Mouse (Mus musculus) kidney, embryonic 14.5 days (tissue): Measurements from ENCODE around the gene Rab42. TPM values are rescaled to one million over a fixed set of nuclear protein-coding genes. Genes with fewer than 3 reads are reported as not detected.

Experiments used
- ATAC-seq: fragments of 200-750 bp; cut with Nextera tagmentation; 2 replicates; pipeline ENCODE4 v1.8.0; 2017; ENCODE audit warnings: moderate number of reproducible peaks, mild to moderate bottlenecking, moderate TSS enrichment, moderate library complexity; ENCODE audit not compliant: low FRiP score, low TSS enrichment
- H3K27ac ChIP-seq: fragments of 300-500 bp; sonication (generic); 2 replicates; pipeline ENCODE4 v1.5.1; 2014; ENCODE audit warnings: low read depth, mild to moderate bottlenecking, low read length, moderate library complexity, mixed read lengths
- H3K27me3 ChIP-seq: fragments of 300-500 bp; sonication (generic); 2 replicates; pipeline ENCODE4 v1.6.1; 2014; ENCODE audit warnings: mild to moderate bottlenecking, low read length; ENCODE audit not compliant: control insufficient read depth, insufficient read depth
- H3K36me3 ChIP-seq: fragments of 300-500 bp; sonication (generic); 2 replicates; pipeline ENCODE4 v1.6.1; 2014; ENCODE audit warnings: low read length, mixed read lengths; ENCODE audit not compliant: control insufficient read depth, insufficient read depth
- H3K4me1 ChIP-seq: fragments of 300-500 bp; sonication (generic); 2 replicates; pipeline ENCODE4 v1.6.1; 2014; ENCODE audit warnings: low read length, mixed read lengths; ENCODE audit not compliant: control insufficient read depth, insufficient read depth
- H3K4me2 ChIP-seq: fragments of 300-500 bp; sonication (generic); replicated peaks from 2 replicates; pipeline ENCODE4 v1.6.1; 2014; ENCODE audit warnings: low read depth, mild to moderate bottlenecking, low read length
- H3K4me3 ChIP-seq: fragments of 300-500 bp; sonication (generic); 2 replicates; pipeline ENCODE4 v1.5.1; 2014; ENCODE audit warnings: mild to moderate bottlenecking, low read length
- H3K9ac ChIP-seq: fragments of 300-500 bp; sonication (generic); 2 replicates; pipeline ENCODE4 v1.6.1; 2014; ENCODE audit warnings: low read depth, mild to moderate bottlenecking, low read length, moderate library complexity
- H3K9me3 ChIP-seq: fragments of 300-500 bp; sonication (generic); 2 replicates; pipeline ENCODE4 v1.6.1; 2016; ENCODE audit warnings: low read length; ENCODE audit not compliant: control insufficient read depth
- WGBS: fragments of 180-500 bp; shearing (Covaris S2); extraction: QIAGEN DNeasy Blood & Tissue Kit; methylation state at CpG from one replicate; pipeline ENCODE4 v1.1.7; 2014; 5-methylcytosine and 5-hydroxymethylcytosine counted together
- polyA plus RNA-seq: library from polyadenylated mRNA; unstranded; fragments of >200 nt; fragmentation: Nextera tagmentation; extraction: Ambion mirVana; gene quantifications from 2 replicates; pipeline ENCODE4 v1.2.1, GENCODE M21; 2014

Gene Rab42
- polyA plus RNA-seq, 1 experiment from 2014 or later: 2.4 TPM

GRCm38 (mm10) chr4:132269740-132270560 is 33.2 kb downstream of the Rab42 start:
- peak; percentile 80 for ATAC-seq

DNA sequence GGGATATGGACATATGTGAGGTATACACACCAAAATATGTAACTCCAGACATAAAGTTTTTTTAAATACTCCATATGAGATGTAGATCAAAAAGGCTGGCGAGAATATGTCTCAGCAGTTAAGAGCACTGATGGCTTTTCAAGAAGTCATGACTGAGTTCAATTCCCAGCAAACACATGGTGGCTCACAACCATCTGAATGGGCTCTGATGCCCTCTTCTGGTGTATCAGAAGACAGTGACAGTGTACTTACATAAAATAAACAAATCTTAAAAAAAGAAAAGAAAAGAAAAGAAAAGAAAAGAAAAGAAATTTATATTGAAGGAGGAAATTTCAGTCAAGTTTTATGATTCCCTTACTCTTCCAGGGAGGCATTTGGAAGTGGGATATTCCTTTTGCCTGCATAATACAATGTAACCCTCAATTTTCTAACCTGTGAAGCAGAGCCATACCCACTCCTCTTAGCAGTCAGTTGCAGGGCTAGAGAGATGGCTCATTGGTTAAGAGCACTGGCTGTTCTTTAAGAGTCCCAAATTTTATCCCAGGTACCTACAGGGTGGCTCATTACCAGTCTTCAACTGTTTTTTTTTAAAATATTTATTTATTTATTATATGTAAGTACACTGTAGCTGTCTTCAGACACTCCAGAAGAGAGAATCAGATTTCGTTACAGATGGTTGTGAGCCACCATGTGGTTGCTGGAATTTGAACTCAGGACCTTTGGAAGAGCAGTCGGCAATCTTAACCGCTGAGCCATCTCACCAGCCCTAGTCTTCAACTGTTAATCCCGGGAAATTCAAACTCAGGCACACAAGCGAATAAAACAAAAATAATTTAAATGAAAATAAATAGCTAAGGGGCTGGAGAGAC is 34.1 kb downstream of the Rab42 start:
- Histone ChIP-seq H3K27me3 (no peaks in the 10 kb centered on the region), H3K9me3 (no peaks in the 10 kb centered on the region), H3K27ac (peak overlapping the region; percentile 37; the same call in 1 of the 2 replicates), H3K4me1 (peaks cover 13% of the 10 kb centered on the region; the same call in 1 of the 2 replicates), H3K9ac (no peak overlapping the region), H3K4me3 (no peak overlapping the region), H3K4me2 (no peak overlapping the region), H3K36me3 (no peaks in the 10 kb centered on the region)
- WGBS: 8% methylated on average over 6 of the region's 6 CpGs
- ATAC-seq: no peak

More at GRCm38 (mm10) chr4:132269740-132270560, 33.2 kb downstream of the Rab42 start:
- H3K4me2 ChIP-seq: peak overlapping the region; percentile 35
- no peaks in the 10 kb centered on the region for H3K36me3 ChIP-seq
- peaks cover 13% of the 10 kb centered on the region; the same call in 1 of the 2 replicates for H3K4me1 ChIP-seq
- H3K9ac ChIP-seq: peak overlapping the region; percentile 65
- H3K27me3 ChIP-seq: no peaks in the 10 kb centered on the region
- H3K9me3 ChIP-seq: no peaks in the 10 kb centered on the region
- peak overlapping the region; percentile 23 for H3K4me3 ChIP-seq
- WGBS: under 1% methylated on average over 35 of the region's 35 CpGs
- peak overlapping the region; percentile 97 for H3K27ac ChIP-seq

DNA sequence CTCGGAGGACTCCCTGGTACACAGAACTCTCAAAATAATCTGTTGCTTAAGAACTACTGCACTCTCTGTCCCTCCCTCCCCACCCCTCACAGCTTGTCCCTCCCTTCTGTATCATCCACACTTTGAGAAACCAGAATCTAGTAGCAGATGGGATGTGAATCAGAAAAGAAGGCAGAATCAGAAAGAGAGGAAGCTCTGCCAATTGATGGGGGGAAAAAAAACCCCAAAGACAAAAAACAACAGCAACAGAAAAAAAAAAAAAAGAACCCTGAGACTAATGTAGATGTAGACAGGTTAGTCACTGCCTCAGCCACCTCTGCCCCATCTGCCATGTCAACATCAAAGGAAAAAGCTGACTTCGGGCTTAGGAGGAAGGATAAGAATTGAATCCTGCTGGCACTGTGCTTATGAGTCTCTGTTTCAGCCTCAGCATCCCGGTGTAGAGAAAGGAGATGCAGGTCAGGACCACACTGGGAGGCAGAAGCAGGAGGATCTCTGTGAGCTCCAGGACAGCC is 36.3 kb downstream of the Rab42 start:
- Histone ChIP-seq H3K27me3 (no peaks in the 10 kb centered on the region), H3K27ac (no peak overlapping the region), H3K9me3 (no peaks in the 10 kb centered on the region), H3K36me3 (no peaks in the 10 kb centered on the region), H3K4me1 (peaks cover 8% of the 10 kb centered on the region; the same call in 1 of the 2 replicates), H3K9ac (no peak overlapping the region), H3K4me3 (no peak overlapping the region), H3K4me2 (no peak overlapping the region)
- 84% methylated on average over 3 of the region's 3 CpGs for WGBS
- no peak for ATAC-seq

GRCm38 (mm10) chr4:132263313-132263712 is 39.9 kb downstream of the Rab42 start:
- Histone ChIP-seq H3K36me3 (no peaks in the 10 kb centered on the region), H3K9ac (no peak overlapping the region), H3K27me3 (no peaks in the 10 kb centered on the region), H3K4me3 (no peak overlapping the region), H3K4me1 (peaks cover 10% of the 10 kb centered on the region), H3K9me3 (no peaks in the 10 kb centered on the region), H3K4me2 (no peak overlapping the region), H3K27ac (no peak overlapping the region)
- no peak for ATAC-seq
- 90% methylated on average over 7 of the region's 7 CpGs for WGBS

DNA sequence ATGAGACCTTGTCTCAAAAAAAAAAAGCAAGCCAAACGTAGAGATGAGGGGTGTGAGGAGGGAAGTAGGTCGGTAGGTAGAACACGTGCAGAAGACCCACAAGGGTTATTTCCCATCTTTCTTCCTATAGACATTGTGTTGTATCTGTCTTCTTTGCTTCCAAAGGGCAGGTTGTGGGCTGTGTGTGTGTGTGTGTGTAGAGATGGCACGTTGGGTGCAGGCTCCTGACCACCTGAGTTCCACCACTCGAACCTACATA is 40.9 kb downstream of the Rab42 start:
- H3K9me3 ChIP-seq: no peaks in the 10 kb centered on the region
- peaks cover 10% of the 10 kb centered on the region for H3K4me1 ChIP-seq
- no peaks in the 10 kb centered on the region for H3K27me3 ChIP-seq
- no peak overlapping the region for H3K9ac ChIP-seq
- no peak for ATAC-seq
- WGBS: 84% methylated on average over 5 of the region's 5 CpGs
- peaks cover 2% of the 10 kb centered on the region; the same call in 1 of the 2 replicates for H3K36me3 ChIP-seq
- H3K4me2 ChIP-seq: no peak overlapping the region
- H3K4me3 ChIP-seq: peak overlapping the region; percentile 83; the same call in 1 of the 2 replicates
- peak overlapping the region; percentile 77; the same call in 1 of the 2 replicates for H3K27ac ChIP-seq

DNA sequence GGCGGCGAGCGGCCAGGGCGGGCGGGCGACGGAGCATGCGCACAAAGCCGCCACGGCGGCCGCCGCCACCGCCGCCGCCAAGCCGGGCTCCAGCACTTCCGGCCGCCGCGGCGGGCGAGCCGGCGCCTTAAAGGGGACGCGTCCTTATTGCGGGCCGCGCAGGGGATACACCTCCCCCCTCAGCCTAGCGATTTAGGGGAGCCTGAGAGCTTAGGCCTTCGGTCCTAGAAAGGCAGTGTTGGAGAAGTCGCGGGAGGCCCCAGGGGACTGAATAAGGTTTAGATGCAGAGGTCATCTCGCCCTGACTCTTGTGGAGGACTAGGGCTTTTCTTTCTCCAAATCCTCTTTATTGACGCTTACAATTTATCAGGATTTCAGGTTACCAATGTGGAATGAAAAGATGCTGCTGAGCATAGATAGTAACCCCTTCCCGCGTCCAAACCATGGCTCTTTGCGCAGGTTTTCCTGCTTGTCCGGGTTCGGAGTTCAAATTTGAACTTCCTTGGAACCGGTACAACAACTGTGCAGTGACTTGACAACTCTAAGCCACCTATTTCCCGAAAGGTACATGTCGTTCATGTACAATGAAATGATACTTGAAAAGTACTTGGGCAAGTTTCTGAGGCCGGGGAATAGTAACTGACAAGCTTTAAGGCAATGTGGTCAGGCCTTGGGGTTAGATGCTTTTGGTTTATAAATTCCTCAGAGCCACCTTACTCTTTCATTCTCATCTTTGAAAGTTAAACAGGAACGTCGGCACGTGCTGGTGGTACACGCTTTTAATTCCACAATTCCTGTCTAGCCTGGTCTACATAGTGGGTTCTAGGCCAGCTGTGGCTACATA is 41.4 kb downstream of the Rab42 start, which contains the start of gene Gmeb1:
Gene Gmeb1, minus strand, starts transcription at position 89 of the 844 bp plus-strand sequence.
- H3K27ac ChIP-seq: peak within 1 kb of the TSS; percentile 96
- H3K36me3 ChIP-seq: peaks cover 2% of the 10 kb centered on the region; the same call in 1 of the 2 replicates
- H3K4me2 ChIP-seq: peak within 1 kb of the TSS; percentile 88
- ATAC-seq: peak; percentile 85
- H3K9me3 ChIP-seq: no peaks in the 10 kb centered on the region
- H3K9ac ChIP-seq: peak within 1 kb of the TSS; percentile 98
- peak within 1 kb of the TSS; percentile 83 for H3K4me3 ChIP-seq
- no peaks in the 10 kb centered on the region for H3K27me3 ChIP-seq
- H3K4me1 ChIP-seq: peaks cover 10% of the 10 kb centered on the region
- 18% methylated on average over 33 of the region's 49 CpGs for WGBS

GRCm38 (mm10) chr4:132260404-132261379 is 42.5 kb downstream of the Rab42 start:
- Histone ChIP-seq H3K4me2 (peak overlapping the region; percentile 88), H3K4me1 (peaks cover 10% of the 10 kb centered on the region), H3K4me3 (peak overlapping the region; percentile 83), H3K27me3 (no peaks in the 10 kb centered on the region), H3K9ac (peak overlapping the region; percentile 98), H3K36me3 (peaks cover 2% of the 10 kb centered on the region; the same call in 1 of the 2 replicates), H3K9me3 (no peaks in the 10 kb centered on the region), H3K27ac (peak overlapping the region; percentile 96)
- 3% methylated on average over 22 of the region's 64 CpGs for WGBS
- peak; percentile 87 for ATAC-seq
